Mouse (Mus musculus) heart, adult 18-20 months (tissue): ENCODE results near the gene Adamts17. TPM values are rescaled to one million over a fixed set of nuclear protein-coding genes. Genes with fewer than 3 reads are reported as not detected.

Experiments used
- DNase-seq, 2 experiments: peaks; one replicate each; pipeline ENCODE4 v3.0.0; 2021 to 2022; ENCODE audit warnings: mixed read lengths in 1 of 2
- long read RNA-seq, 2 experiments: library from polyadenylated mRNA; stranded (forward); transcript quantifications; one replicate each; pipeline ENCODE4 v2.0.0; 2021
- total RNA-seq, 2 experiments: library from RNA; stranded (reverse); gene quantifications; 2 replicates each; pipeline ENCODE4 v1.2.3; 2021

Adamts17 gene
- total RNA-seq, result 1 to 10 TPM in 1 of 2 experiments, under 1 TPM in 1; 0.94 to 1.3 TPM
- long read RNA-seq, experiment 1, partial matches to known transcripts, result 0 of 1 reads
- long read RNA-seq, experiment 1, other reads (novel, unspliced or antisense), result 1 of 1 reads
- long read RNA-seq, experiment 2, result 0 reads

DNA sequence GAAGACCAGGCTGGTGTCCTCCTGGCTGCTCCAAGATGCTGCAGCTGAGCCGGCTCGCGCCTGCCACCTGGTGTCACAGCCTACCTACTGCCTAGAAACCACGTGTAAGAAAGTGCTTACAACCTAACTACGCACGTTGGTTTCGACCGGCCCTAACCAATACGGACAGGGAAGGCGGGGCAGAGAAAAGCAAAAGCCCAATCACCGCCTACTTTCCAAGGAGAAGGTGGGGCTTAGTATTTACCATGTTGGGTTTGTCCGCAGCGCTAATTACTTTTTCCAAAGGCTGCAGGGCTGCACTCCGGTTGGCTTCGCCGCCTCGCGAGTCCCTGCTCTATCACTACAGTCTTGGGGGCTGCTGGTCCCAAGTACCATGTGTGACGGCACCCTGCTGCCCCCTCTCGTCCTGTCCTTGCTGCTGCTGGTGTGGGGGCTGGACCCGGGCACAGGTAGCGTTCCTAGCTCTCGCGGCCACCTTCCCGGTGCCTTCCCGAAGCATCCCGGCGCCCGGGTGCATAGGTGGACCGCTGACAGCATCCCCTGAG, at the start of gene Adamts17:
Gene Adamts17, plus strand, starts transcription at position 273 of the 545 bp plus-strand sequence.
- DNase-seq, result peak; percentile 91 to 95

DNA sequence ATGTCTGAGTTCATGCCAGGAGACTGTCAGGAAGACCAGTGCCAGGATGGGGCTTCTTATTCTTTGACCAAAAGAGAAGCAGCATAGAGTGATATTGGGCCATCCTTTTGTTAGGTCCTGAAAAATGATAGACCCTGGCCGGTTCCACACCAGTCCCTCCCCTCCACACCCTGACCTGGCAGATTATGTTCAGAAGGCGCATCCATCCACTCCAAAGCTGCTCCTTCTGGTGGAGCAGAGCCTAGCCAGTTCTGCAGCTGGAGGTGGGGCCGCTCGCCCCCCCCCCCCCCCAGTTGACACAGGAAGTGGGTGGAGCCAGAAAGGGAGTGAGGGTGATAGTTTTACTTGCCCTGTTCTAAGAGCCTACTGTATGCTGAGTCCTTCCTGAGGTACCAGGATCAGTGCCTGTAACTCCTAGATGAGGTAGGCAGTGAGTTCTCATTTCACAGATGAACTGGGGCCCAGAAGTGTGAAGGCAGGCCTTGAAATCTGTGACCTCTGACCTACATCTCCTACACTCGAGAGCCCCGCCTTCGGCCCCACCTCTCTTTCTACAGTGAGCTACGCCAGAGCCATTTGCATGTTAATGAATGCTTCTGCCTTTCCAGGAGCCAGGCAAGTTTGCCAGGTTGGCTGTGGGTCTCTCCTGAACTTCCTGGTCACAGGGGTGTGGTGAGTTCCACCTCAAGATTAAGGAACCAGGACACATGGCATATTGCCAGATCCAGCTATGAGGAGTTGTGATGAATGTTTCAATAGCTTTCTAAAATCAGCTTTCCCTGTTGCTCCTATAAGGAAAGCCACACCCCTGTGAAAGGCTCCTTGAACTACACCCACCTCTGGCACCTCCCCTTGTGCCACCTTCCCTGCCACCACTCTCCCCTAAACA, 49.4 kb upstream of the Adamts17 start:
- peak; percentile 26 to 28 for DNase-seq

- DNase-seq, result no peak
Measured at GRCm38 (mm10) chr7:66791022-66791421, 48.5 kb upstream of the Adamts17 start.

GRCm38 (mm10) chr7:66796909-66797308, 42.6 kb upstream of the Adamts17 start:
- no peak for DNase-seq

DNA sequence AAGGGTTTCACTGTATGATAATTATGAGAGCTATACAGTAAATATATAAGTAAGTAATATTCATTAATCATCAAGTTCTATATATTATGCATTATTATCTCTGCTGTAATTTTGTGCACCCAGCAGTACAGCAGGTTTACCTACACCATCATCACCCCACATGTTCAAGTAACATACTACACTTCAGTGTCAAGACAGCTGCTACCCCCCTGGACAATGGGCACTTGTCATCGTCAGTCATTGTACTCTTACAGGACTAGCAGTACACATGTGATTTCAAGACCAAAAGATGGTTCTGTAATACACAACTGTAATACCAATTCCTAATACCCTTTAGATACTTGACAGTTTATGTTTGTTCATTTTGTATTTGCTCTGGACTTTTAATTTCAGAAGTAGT, 42.2 kb upstream of the Adamts17 start:
- no peak for DNase-seq

DNA sequence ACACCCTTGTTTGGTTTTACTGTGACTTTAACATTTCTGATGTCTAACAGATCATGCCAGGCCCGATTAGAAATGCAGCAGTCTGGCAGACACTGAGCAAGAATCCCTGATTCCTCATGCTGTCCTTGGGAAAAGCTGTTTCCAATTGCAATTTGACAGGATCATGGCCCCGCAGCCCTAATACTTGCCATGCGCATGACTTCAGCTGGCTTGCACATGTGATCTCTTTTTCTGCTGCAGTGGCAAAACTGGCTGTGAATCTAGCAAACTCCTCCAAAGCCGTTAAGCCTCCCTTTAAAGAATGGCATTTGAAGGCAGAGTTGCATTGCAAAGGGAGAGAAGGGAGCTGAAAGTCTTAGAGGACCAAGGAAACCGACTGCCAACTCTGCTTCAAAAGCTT, 40.7 kb upstream of the Adamts17 start:
- DNase-seq, result no peak

DNA sequence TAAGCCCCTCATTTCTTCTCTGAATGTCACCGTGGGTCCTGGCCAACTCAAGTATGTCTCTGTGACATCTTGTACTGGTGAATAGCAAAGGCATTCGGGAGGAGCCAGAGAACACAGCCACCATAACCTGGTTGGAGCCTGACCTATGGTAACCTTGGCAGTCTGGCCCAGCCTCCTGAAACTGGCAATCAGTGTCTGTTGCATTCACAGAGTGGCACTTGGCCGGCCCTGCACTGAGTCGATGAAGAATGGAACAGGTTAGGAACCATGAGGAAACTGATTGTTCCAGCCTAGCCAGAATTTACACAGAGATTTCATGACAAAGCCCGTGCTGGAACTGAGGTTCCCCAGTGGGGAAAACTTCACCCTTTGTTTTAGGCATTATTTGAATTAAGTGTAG, 38.8 kb upstream of the Adamts17 start:
- peak; percentile 46 to 62 for DNase-seq

- peak; percentile 73 to 85 for DNase-seq
Measured at GRCm38 (mm10) chr7:66801785-66802184, 37.8 kb upstream of the Adamts17 start.

GRCm38 (mm10) chr7:66803798-66804197, 35.7 kb upstream of the Adamts17 start:
- DNase-seq, result no peak

DNA sequence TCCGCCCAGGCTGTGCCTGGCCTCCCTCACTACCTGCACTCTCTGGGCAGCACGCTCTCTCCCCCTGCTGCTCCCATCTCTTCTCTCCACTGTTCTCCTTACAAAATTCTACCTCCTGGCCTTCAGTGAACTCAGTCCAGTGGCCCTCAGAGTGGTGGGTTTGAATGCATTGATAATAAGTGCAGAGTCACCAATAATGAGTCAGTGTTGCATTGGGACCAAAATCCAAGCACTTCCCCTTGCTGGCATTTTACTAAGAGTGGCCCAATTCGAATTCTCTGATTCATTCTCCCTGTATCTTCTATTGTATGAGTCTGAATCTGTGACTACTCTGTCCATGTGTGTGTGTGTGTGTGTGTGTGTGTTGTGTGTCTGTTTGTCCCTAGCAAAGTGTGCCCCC, 32.7 kb upstream of the Adamts17 start:
- no peak for DNase-seq

DNA sequence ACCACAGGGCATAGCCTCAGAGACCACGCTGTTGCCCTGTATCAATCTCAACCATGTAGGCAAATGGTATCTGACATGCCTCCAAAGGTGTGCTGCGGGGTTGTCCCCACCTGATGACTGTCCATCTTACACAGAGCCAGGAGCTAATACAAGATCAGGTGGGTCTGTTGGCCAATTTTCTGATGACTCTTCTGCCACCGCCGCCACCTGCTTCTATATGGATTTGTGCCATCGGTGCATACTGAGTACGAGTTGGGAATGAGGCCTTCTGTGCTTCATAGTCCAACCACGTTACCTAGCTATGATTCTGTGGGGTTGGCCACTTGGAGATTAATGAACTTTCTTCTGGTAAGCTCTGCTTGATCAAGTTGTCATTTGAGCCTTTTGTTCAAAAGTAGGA, 29.1 kb upstream of the Adamts17 start:
- DNase-seq, result no peak

GRCm38 (mm10) chr7:66811294-66811693, 28.2 kb upstream of the Adamts17 start:
- DNase-seq, result no peak

DNA sequence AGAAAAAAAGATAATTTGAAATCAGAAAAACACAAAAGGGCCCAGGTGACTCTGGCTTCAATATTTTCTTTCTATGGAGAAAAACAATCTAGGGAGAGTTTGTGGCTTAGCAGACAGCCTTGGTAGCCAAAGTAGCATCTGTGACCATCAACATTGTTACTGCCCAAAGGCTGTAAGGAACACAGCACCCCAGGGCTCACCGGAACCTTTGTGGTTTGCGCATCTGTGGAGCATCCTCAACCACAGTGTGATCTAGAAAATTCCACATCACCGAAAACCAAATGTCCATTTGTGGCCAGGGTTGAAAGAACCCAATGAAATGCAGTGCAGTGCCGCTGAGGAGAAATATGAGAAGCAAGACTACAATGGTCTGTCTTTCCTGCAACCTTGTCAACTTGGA, 27.2 kb upstream of the Adamts17 start:
- no peak for DNase-seq

DNA sequence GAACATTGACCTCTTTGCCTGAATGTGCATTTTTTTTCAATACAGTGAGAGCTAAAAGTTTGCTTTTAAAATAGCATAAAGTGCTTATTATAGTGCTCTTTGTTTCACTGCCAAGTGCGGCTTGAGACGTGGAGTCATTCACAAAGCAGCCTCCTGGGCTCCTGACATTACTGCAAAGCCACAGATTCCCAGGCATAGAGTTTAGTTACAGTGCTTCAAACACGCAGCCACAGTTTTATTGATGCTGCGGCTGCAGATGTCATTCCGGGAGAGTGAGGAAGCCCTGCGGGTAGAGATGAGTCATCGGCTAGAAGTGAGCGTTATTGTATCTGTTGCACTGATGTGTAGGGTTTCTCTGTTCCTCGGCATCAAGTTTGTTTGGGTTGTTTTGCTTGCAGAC, 26.8 kb upstream of the Adamts17 start:
- no peak for DNase-seq

DNA sequence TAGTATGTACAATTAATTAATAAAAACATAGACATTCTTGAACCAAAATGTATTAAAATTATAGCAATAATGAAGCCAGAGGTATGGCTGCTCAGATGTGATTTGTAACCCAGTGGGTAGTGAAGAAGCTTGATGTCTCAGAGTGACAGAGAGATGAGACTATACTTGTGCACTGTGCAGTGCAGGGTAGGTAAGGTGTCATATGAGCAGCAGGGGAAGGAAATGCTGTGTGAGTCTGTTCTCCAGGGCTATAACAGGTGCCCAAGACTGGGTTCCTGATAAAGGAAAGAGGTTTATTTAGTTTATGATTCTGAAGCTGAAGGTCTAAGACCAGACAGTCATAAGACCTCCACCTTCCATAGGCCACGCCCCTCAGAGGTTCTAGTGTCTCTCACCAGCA, 26.4 kb upstream of the Adamts17 start:
- DNase-seq, result no peak

DNA sequence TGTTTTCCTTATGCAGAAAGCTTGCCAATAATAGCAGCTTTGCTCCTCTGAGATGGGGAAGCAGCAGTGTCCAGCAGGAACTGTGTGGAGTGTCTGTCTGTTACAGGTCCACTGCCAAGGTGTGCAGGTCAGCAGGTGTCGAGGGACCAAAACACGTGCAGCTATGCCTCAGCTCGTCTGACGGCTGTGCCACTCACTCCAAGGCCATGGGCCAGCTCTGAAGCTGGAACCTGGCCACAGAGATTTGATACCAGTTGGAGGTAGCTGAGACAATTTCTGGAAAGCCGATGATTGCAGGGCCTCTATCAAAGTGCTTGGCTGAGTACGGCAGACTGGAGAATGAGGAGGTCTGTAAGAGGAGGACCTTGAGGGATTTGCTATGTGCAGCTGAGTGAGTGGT, 24.0 kb upstream of the Adamts17 start:
- peak; percentile 17 to 27 for DNase-seq

- DNase-seq, result peak; percentile 23 to 78
Measured at GRCm38 (mm10) chr7:66820034-66820433, 19.5 kb upstream of the Adamts17 start.

DNA sequence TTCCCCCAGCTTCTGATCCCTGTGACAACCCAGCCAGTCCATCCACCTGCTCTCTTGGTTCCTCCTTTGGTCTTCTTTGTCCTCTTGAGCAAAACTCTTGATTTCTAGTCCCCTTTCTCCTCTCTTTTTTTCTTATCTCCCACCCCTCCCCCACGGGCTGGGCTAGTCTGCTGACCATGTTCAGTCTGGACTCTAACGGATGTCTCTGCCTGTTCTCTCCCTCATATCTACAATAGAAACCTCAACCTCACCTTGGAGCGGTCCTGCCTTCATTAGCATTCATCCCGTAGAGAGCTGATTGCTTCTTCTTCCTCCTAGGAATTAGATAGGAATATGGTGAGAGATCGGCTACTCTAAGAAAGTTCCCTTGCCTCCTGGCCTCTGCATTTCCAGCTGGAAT, 8.7 kb upstream of the Adamts17 start:
- DNase-seq, result no peak

- DNase-seq, result peak; percentile 36 to 55
Measured at GRCm38 (mm10) chr7:66831295-66831694, 8.2 kb upstream of the Adamts17 start.

GRCm38 (mm10) chr7:66840008-66840719, 629 bp downstream of the Adamts17 start:
- peak; percentile 11 to 42 for DNase-seq

GRCm38 (mm10) chr7:66841165-66841564, 1.6 kb downstream of the Adamts17 start:
- no peak for DNase-seq

DNA sequence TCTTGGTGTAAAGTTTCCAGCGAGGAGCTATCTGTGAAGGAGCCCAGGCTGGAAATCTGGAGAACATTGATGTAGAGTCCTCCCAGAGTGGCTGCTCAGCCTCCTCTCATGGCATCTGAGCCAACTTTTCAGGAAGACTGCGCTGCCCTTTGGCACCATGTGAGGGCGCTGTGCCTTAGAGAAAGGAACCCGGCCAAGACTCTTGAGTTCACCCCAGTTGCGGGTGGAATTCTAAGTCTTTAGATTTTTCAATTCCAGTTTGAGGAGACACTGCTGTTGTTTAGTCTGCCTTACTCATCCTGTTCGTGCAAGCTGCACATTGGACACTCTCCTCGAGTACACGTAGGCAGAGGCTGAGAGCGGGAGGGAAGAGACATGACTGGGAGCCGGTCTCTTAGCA, 2.5 kb downstream of the Adamts17 start:
- peak; percentile 77 to 89 for DNase-seq

DNA sequence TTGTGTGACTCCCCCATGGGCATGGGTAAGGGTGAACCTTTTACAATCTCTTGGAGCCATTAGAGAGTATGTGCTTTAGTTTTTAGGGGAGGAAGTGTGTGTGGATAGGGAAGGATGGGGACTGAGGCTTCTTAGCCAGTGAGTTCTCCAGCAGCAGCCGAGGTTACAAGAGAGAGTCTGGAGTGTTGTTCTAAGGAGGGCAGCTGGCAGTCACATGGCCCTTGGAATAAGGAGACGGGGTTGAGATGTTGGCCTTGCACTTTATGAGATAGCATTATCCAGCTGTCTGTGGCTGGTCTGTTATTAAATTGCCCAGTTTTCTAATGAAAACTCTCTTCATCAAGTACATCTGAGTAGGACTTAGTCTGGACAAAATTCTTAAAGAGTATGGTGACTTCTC, 4.3 kb downstream of the Adamts17 start:
- DNase-seq, result no peak
